Comparison of ENCODE assay signal across 8 mouse cellular contexts in genomic region chr6:40436047-40436483, GRCm38 (mm10). TPM values are rescaled to one million over a fixed set of nuclear protein-coding genes. Genes with fewer than 3 reads are reported as not detected.
DNase-seq lines count a peak whose midpoint lies in the region; ATAC-seq and TF ChIP-seq lines count a peak whose summit lies in the region.

Gene E330009J07Rik (minus strand): TSS chr6:40436135.

- peak; percentile 31 for DNase-seq in 3T3-L1 (ENCODE audit: low read depth, low spot score)
- DNase-seq in adrenal gland, postnatal 25 days = peak; percentile 90
- peak; percentile 77 for DNase-seq in embryonic facial prominence, embryonic 14.5 days (ENCODE audit: low spot score)
- DNase-seq in kidney, postnatal 0 days (ENCODE audit: low spot score) = peak; percentile 76
- DNase-seq in liver, embryonic 13.5 days = peak; percentile 66
- peak; percentile 59 to 66 for DNase-seq in natural killer cell, adult 2 months (ENCODE audit: low spot score in 2 of 2)

- peaks cover 11% of the 10 kb centered on the region; the same call in 1 of the 2 replicates for H3K4me1 ChIP-seq in embryonic facial prominence, embryonic 14.5 days (ENCODE audit: control insufficient read depth, insufficient read depth, low read length)
- H3K4me1 ChIP-seq in heart, embryonic 12.5 days (replicated peaks) = 0 out of 2 replicates have a peak, but pooled peaks cover 6% of the 10 kb centered on the region
- 0 out of 2 replicates have a peak, but pooled peaks cover 5% of the 10 kb centered on the region for H3K4me1 ChIP-seq in kidney, postnatal 0 days (replicated peaks; ENCODE audit: insufficient read depth, low read length)
- peaks cover 17% of the 10 kb centered on the region for H3K4me1 ChIP-seq in liver, embryonic 13.5 days (replicated peaks)
- H3K4me1 ChIP-seq in stomach, embryonic 16.5 days (ENCODE audit: control insufficient read depth, insufficient read depth, low read length) = peaks cover 10% of the 10 kb centered on the region

- peak; percentile 93 for ATAC-seq in embryonic facial prominence, embryonic 14.5 days (ENCODE audit: low read depth)
- ATAC-seq in heart, embryonic 12.5 days (ENCODE audit: insufficient number of reproducible peaks, low FRiP score) = peak; percentile 89
- ATAC-seq in kidney, postnatal 0 days (replicated peaks; ENCODE audit: low FRiP score, low read depth) = peak; percentile 94
- peak; percentile 87 for ATAC-seq in liver, embryonic 13.5 days (ENCODE audit: low read depth)
- peak; percentile 93 for ATAC-seq in stomach, embryonic 16.5 days (ENCODE audit: insufficient read depth, low FRiP score)

- 2% methylated on average over 14 of the region's 38 CpGs for WGBS in embryonic facial prominence, embryonic 14.5 days
- 1% methylated on average over 38 of the region's 38 CpGs for WGBS in heart, embryonic 12.5 days
- under 1% methylated on average over 38 of the region's 38 CpGs for WGBS in kidney, postnatal 0 days
- 1% methylated on average over 38 of the region's 38 CpGs for WGBS in liver, embryonic 13.5 days (ENCODE audit: insufficient replicate concordance)
- 1% methylated on average over 38 of the region's 38 CpGs for WGBS in stomach, embryonic 16.5 days

- peak within 1 kb of the TSS; percentile 58 for H3K27ac ChIP-seq in embryonic facial prominence, embryonic 14.5 days (replicated peaks; ENCODE audit: low read depth, low read length)
- H3K27ac ChIP-seq in heart, embryonic 12.5 days (ENCODE audit: poor library complexity, severe bottlenecking) = no peak within 1 kb of the TSS
- peak within 1 kb of the TSS; percentile 72 for H3K27ac ChIP-seq in kidney, postnatal 0 days
- no peak within 1 kb of the TSS for H3K27ac ChIP-seq in liver, embryonic 13.5 days
- H3K27ac ChIP-seq in stomach, embryonic 16.5 days (ENCODE audit: low read length) = peak within 1 kb of the TSS; percentile 52

- no peak for TF ChIP-seq CTCF in kidney, postnatal 0 days (IDR thresholded peaks at IDR 0.05; ENCODE audit: low read depth)

- H3K4me2 ChIP-seq in embryonic facial prominence, embryonic 14.5 days (ENCODE audit: low read depth, low read length) = peak within 1 kb of the TSS; percentile 88
- peak within 1 kb of the TSS; percentile 91 for H3K4me2 ChIP-seq in heart, embryonic 12.5 days
- peak within 1 kb of the TSS; percentile 93 for H3K4me2 ChIP-seq in kidney, postnatal 0 days (ENCODE audit: low read length)
- H3K4me2 ChIP-seq in liver, embryonic 13.5 days = peak within 1 kb of the TSS; percentile 92
- peak within 1 kb of the TSS; percentile 93 for H3K4me2 ChIP-seq in stomach, embryonic 16.5 days (ENCODE audit: low read depth, low read length)

- peak within 1 kb of the TSS; percentile 81 for H3K4me3 ChIP-seq in embryonic facial prominence, embryonic 14.5 days (ENCODE audit: low read depth, low read length)
- H3K4me3 ChIP-seq in heart, embryonic 12.5 days = peak within 1 kb of the TSS; percentile 66
- H3K4me3 ChIP-seq in kidney, postnatal 0 days (replicated peaks; ENCODE audit: low read depth, low read length) = peak within 1 kb of the TSS; percentile 90
- H3K4me3 ChIP-seq in liver, embryonic 13.5 days (replicated peaks) = peak within 1 kb of the TSS; percentile 67
- H3K4me3 ChIP-seq in stomach, embryonic 16.5 days (replicated peaks; ENCODE audit: low read length) = peak within 1 kb of the TSS; percentile 85

- H3K9ac ChIP-seq in embryonic facial prominence, embryonic 14.5 days (ENCODE audit: low read depth, low read length) = peak within 1 kb of the TSS; percentile 80
- peak within 1 kb of the TSS; percentile 74 for H3K9ac ChIP-seq in heart, embryonic 12.5 days
- H3K9ac ChIP-seq in kidney, postnatal 0 days (ENCODE audit: low read depth, low read length) = peak within 1 kb of the TSS; percentile 81
- peak within 1 kb of the TSS; percentile 74 for H3K9ac ChIP-seq in liver, embryonic 13.5 days
- H3K9ac ChIP-seq in stomach, embryonic 16.5 days (ENCODE audit: low read length) = peak within 1 kb of the TSS; percentile 94

- no peaks in the 10 kb centered on the region for H3K9me3 ChIP-seq in embryonic facial prominence, embryonic 14.5 days (ENCODE audit: control insufficient read depth, low read length)
- H3K9me3 ChIP-seq in heart, embryonic 12.5 days (replicated peaks) = no peaks in the 10 kb centered on the region
- H3K9me3 ChIP-seq in kidney, postnatal 0 days (replicated peaks; ENCODE audit: low read length) = no peaks in the 10 kb centered on the region
- H3K9me3 ChIP-seq in liver, embryonic 13.5 days (replicated peaks) = no peaks in the 10 kb centered on the region
- no peaks in the 10 kb centered on the region for H3K9me3 ChIP-seq in stomach, embryonic 16.5 days (replicated peaks; ENCODE audit: control insufficient read depth, low read length)

- peaks cover 24% of the 10 kb centered on the region for H3K27me3 ChIP-seq in embryonic facial prominence, embryonic 14.5 days (replicated peaks; ENCODE audit: control insufficient read depth, insufficient read depth, low read length)
- H3K27me3 ChIP-seq in heart, embryonic 12.5 days (replicated peaks) = peaks cover 24% of the 10 kb centered on the region
- H3K27me3 ChIP-seq in kidney, postnatal 0 days (ENCODE audit: insufficient read depth, low read length) = no peaks in the 10 kb centered on the region
- H3K27me3 ChIP-seq in liver, embryonic 13.5 days = peaks cover 61% of the 10 kb centered on the region
- no peaks in the 10 kb centered on the region for H3K27me3 ChIP-seq in stomach, embryonic 16.5 days (ENCODE audit: control insufficient read depth, insufficient read depth, low read length)

- H3K36me3 ChIP-seq in embryonic facial prominence, embryonic 14.5 days (ENCODE audit: control insufficient read depth, insufficient read depth, low read length) = no peaks in the 10 kb centered on the region
- H3K36me3 ChIP-seq in heart, embryonic 12.5 days = no peaks in the 10 kb centered on the region
- no peaks in the 10 kb centered on the region for H3K36me3 ChIP-seq in kidney, postnatal 0 days (ENCODE audit: insufficient read depth, low read length)
- no peaks in the 10 kb centered on the region for H3K36me3 ChIP-seq in liver, embryonic 13.5 days
- no peaks in the 10 kb centered on the region for H3K36me3 ChIP-seq in stomach, embryonic 16.5 days (ENCODE audit: control insufficient read depth, insufficient read depth, low read length)

RNA-seq across cellular contexts. Expression of gene E330009J07Rik, which starts in this region (rescaled TPM):
- 16.3 and 21.1 TPM in 2 replicates for total RNA-seq in adrenal gland, postnatal 25 days (2021)
- polyA plus RNA-seq in embryonic facial prominence, embryonic 14.5 days (2014; fragmentation: Nextera tagmentation; extraction: Ambion mirVana) = 9.1 and 9.2 TPM in 2 replicates
- polyA plus RNA-seq in heart, embryonic 12.5 days (2016; fragmentation: Nextera tagmentation; extraction: Ambion mirVana) = 5.0 and 5.5 TPM in 2 replicates
- 6.9 TPM in 2 replicates for polyA plus RNA-seq in kidney, postnatal 0 days (2015; fragmentation: Nextera tagmentation; extraction: Ambion mirVana)
- 0.98 and 1.0 TPM in 2 replicates for polyA plus RNA-seq in liver, embryonic 13.5 days (2015; fragmentation: Nextera tagmentation; extraction: Ambion mirVana)
- 16.6 and 19.8 TPM in 2 replicates for polyA plus RNA-seq in stomach, embryonic 16.5 days (2015; fragmentation: Nextera tagmentation; extraction: Ambion mirVana)

Comparison
In these comparisons a context has a peak if more than half of its experiments do, and no peak if none do; other contexts are left out.
1. DNase-seq: peak in every context shown above with its lines; median percentile 90 in adrenal gland, postnatal 25 days; 77 in embryonic facial prominence, embryonic 14.5 days; 76 in kidney, postnatal 0 days; 66 in liver, embryonic 13.5 days; 62 in natural killer cell, adult 2 months; 31 in 3T3-L1.
2. H3K27ac ChIP-seq: peak in embryonic facial prominence, embryonic 14.5 days (single experiment), kidney, postnatal 0 days (single experiment) and stomach, embryonic 16.5 days (single experiment); none in heart, embryonic 12.5 days (single experiment) and liver, embryonic 13.5 days (single experiment).
3. Peak in every context shown above with its lines, with median percentiles within 50 percentile points of each other: ATAC-seq, H3K4me2 ChIP-seq, H3K4me3 ChIP-seq and H3K9ac ChIP-seq.